Mouse (Mus musculus): ENCODE results near the gene Gm20388.

DNA sequence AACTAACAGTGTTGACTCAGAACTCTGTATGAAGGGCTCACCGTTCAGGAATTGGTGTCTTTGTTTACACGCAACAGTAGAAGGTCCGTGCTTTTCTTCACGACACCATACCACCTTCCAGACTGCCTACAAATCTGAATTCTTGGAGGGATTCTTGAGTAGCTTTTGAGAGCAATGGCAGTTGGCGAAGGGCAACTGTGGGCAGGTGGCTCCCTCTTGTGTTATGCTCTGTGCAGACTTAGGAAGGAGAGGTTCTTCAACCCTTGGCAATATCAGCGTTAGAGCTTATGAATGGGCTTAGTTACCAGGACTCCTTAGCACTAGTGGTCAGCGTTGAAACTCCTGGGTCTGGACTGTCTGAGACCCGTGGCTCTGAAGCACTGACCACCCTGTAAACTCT lies 4081.9 kb downstream of the Gm20388 start:
- TF ChIP-seq POLR2A (IDR thresholded peaks at IDR 0.05; ENCODE audit: insufficient read depth, low read length) (no peak), CTCF (IDR thresholded peaks at IDR 0.05; ENCODE audit: low read depth, low read length) (peak; percentile 53)

Data from ES-Bruce4 (cell line).